Mouse (Mus musculus) thymus, adult 2 months (tissue): ENCODE results near the gene Col6a5. TPM values are rescaled to one million over a fixed set of nuclear protein-coding genes. Genes with fewer than 3 reads are reported as not detected.

Experiments
- DNase-seq: peaks from one replicate; pipeline ENCODE4 v3.0.0; 2021
- H3K27ac ChIP-seq: fragments of 200-500 bp; 2 replicates; pipeline ENCODE4 v1.5.1; 2012; ENCODE audit warnings: low read length, control low read depth; ENCODE audit not compliant: control insufficient read depth, insufficient read depth
- H3K27me3 ChIP-seq: fragments of 200-500 bp; 2 replicates; pipeline ENCODE4 v1.6.1; 2012; ENCODE audit warnings: mild to moderate bottlenecking, low read length, moderate library complexity, mixed read lengths; ENCODE audit not compliant: control insufficient read depth, insufficient read depth
- H3K36me3 ChIP-seq: fragments of 200-500 bp; 2 replicates; pipeline ENCODE4 v1.6.1; 2012; ENCODE audit warnings: mild to moderate bottlenecking, low read length, moderate library complexity; ENCODE audit not compliant: control insufficient read depth, insufficient read depth
- H3K4me1 ChIP-seq: fragments of 200-500 bp; replicated peaks from 2 replicates; pipeline ENCODE4 v1.6.1; 2012; ENCODE audit warnings: low read length; ENCODE audit not compliant: control insufficient read depth, insufficient read depth
- H3K4me3 ChIP-seq: fragments of 200-500 bp; 2 replicates; pipeline ENCODE4 v1.5.1; 2012; ENCODE audit warnings: mild to moderate bottlenecking, low read length, control low read depth, moderate library complexity; ENCODE audit not compliant: control insufficient read depth, insufficient read depth
- CTCF ChIP-seq: fragments of 200-500 bp; IDR thresholded peaks from 2 replicates; pipeline ENCODE4 v1.5.1; 2012; ENCODE audit warnings: mild to moderate bottlenecking, control low read depth, low read length, moderate library complexity, borderline replicate concordance; ENCODE audit not compliant: control insufficient read depth, poor library complexity, insufficient read depth; ENCODE audit errors: extremely low read depth
- POLR2A ChIP-seq: fragments of 200-500 bp; IDR thresholded peaks from 2 replicates; pipeline ENCODE4 v1.6.1; 2012; ENCODE audit warnings: mild to moderate bottlenecking, low read length, control low read depth, moderate library complexity; ENCODE audit not compliant: control insufficient read depth, poor library complexity, insufficient read depth; ENCODE audit errors: extremely low read depth
- WGBS: fragments of 180-500 bp; shearing (Covaris S2); methylation state at CpG from one replicate; pipeline ENCODE4 v1.1.7; 2018; 5-methylcytosine and 5-hydroxymethylcytosine counted together
- polyA plus RNA-seq: library from polyadenylated mRNA; depleted of rRNA; stranded (reverse); fragments of >200 nt; gene quantifications from 2 replicates; pipeline ENCODE4 v1.2.3, GENCODE M21; 2012

The Col6a5 gene
- polyA plus RNA-seq, 1 experiment = 0.84 TPM

GRCm38 (mm10) chr9:105834799-105835198 lies 125.6 kb downstream of the Col6a5 start:
- Histone ChIP-seq H3K27me3 (no peaks in the 10 kb centered on the region), H3K36me3 (no peaks in the 10 kb centered on the region), H3K27ac (no peak overlapping the region), H3K4me1 (no peaks in the 10 kb centered on the region), H3K4me3 (no peak overlapping the region)
- 64% methylated on average over 4 of the region's 4 CpGs for WGBS
- TF ChIP-seq CTCF (no peak), POLR2A (no peak)
- no peak for DNase-seq

GRCm38 (mm10) chr9:105831291-105831690 lies 129.2 kb downstream of the Col6a5 start:
- TF ChIP-seq POLR2A (no peak), CTCF (no peak)
- no peak overlapping the region for H3K4me3 ChIP-seq
- H3K36me3 ChIP-seq = no peaks in the 10 kb centered on the region
- H3K4me1 ChIP-seq = no peaks in the 10 kb centered on the region
- 75% methylated on average over 9 of the region's 9 CpGs for WGBS
- no peaks in the 10 kb centered on the region for H3K27me3 ChIP-seq
- H3K27ac ChIP-seq = no peak overlapping the region
- DNase-seq = no peak

- WGBS = 36% methylated on average over 20 of the region's 20 CpGs
- Histone ChIP-seq H3K4me1 (no peaks in the 10 kb centered on the region), H3K36me3 (no peaks in the 10 kb centered on the region), H3K27ac (no peak within 1 kb of the TSS), H3K4me3 (no peak within 1 kb of the TSS), H3K27me3 (no peaks in the 10 kb centered on the region)
- no peak for TF ChIP-seq POLR2A
- no peak for TF ChIP-seq CTCF
- no peak for DNase-seq
These were observed 132.6 kb downstream of the Col6a5 start, which contains the start of gene Col6a6 for GRCm38 (mm10) chr9:105827791-105828385. TSS of gene Col6a6 (minus strand) at chr9:105828160.

GRCm38 (mm10) chr9:105827076-105827647 lies 133.3 kb downstream of the Col6a5 start:
- H3K4me3 ChIP-seq = no peak overlapping the region
- H3K36me3 ChIP-seq = no peaks in the 10 kb centered on the region
- no peak for DNase-seq
- TF ChIP-seq POLR2A (no peak), CTCF (no peak)
- no peaks in the 10 kb centered on the region for H3K27me3 ChIP-seq
- no peaks in the 10 kb centered on the region for H3K4me1 ChIP-seq
- H3K27ac ChIP-seq = no peak overlapping the region
- WGBS = 73% methylated on average over 8 of the region's 8 CpGs

GRCm38 (mm10) chr9:105820711-105821110 lies 139.7 kb downstream of the Col6a5 start:
- WGBS = 96% methylated on average over 6 of the region's 6 CpGs
- H3K36me3 ChIP-seq = no peaks in the 10 kb centered on the region
- TF ChIP-seq POLR2A (no peak), CTCF (no peak)
- H3K4me1 ChIP-seq = no peaks in the 10 kb centered on the region
- no peak overlapping the region for H3K27ac ChIP-seq
- H3K27me3 ChIP-seq = no peaks in the 10 kb centered on the region
- H3K4me3 ChIP-seq = no peak overlapping the region
- no peak for DNase-seq

GRCm38 (mm10) chr9:105819155-105819709 lies 141.2 kb downstream of the Col6a5 start:
- no peak overlapping the region for H3K4me3 ChIP-seq
- H3K27ac ChIP-seq = no peak overlapping the region
- DNase-seq = no peak
- H3K27me3 ChIP-seq = no peaks in the 10 kb centered on the region
- H3K36me3 ChIP-seq = no peaks in the 10 kb centered on the region
- no peaks in the 10 kb centered on the region for H3K4me1 ChIP-seq
- TF ChIP-seq POLR2A = no peak
- TF ChIP-seq CTCF = no peak
- 75% methylated on average over 29 of the region's 29 CpGs for WGBS

GRCm38 (mm10) chr9:105814436-105814835 lies 146.0 kb downstream of the Col6a5 start:
- no peak overlapping the region for H3K4me3 ChIP-seq
- no peaks in the 10 kb centered on the region for H3K36me3 ChIP-seq
- no peak for TF ChIP-seq POLR2A
- 90% methylated on average over 5 of the region's 5 CpGs for WGBS
- DNase-seq = no peak
- no peaks in the 10 kb centered on the region for H3K4me1 ChIP-seq
- no peak overlapping the region for H3K27ac ChIP-seq
- H3K27me3 ChIP-seq = no peaks in the 10 kb centered on the region

GRCm38 (mm10) chr9:105811458-105811857 lies 149.0 kb downstream of the Col6a5 start:
- no peaks in the 10 kb centered on the region for H3K36me3 ChIP-seq
- TF ChIP-seq CTCF = no peak
- TF ChIP-seq POLR2A = no peak
- WGBS = 89% methylated on average over 7 of the region's 7 CpGs
- no peak for DNase-seq
- H3K4me1 ChIP-seq = no peaks in the 10 kb centered on the region
- H3K27ac ChIP-seq = no peak overlapping the region
- H3K27me3 ChIP-seq = no peaks in the 10 kb centered on the region
- no peak overlapping the region for H3K4me3 ChIP-seq
